Mouse (Mus musculus) kidney, embryonic 16.5 days (tissue): ENCODE data around the gene Hist1h4k. TPM values are rescaled to one million over a fixed set of nuclear protein-coding genes. Genes with fewer than 3 reads are reported as not detected.
"Not testable (repeated sequence)": the region's sequence is repeated elsewhere in the genome, so short reads cannot be mapped to it uniquely, and the experiment has no call there.

Experiments used
- ATAC-seq: fragments of 200-750 bp; cut with Nextera tagmentation; 2 replicates; pipeline ENCODE4 v1.8.0; 2017; ENCODE audit warnings: moderate TSS enrichment; ENCODE audit not compliant: low FRiP score, low TSS enrichment
- H3K27ac ChIP-seq: fragments of 300-500 bp; sonication (generic); 2 replicates; pipeline ENCODE4 v1.5.1; 2014; ENCODE audit warnings: low read length
- H3K27me3 ChIP-seq: fragments of 300-500 bp; sonication (generic); 2 replicates; pipeline ENCODE4 v1.6.1; 2014; ENCODE audit warnings: low read length, control low read depth, mixed read lengths; ENCODE audit not compliant: insufficient read depth
- H3K36me3 ChIP-seq: fragments of 300-500 bp; sonication (generic); 2 replicates; pipeline ENCODE4 v1.6.1; 2014; ENCODE audit warnings: low read length, control low read depth, mixed read lengths; ENCODE audit not compliant: insufficient read depth
- H3K4me1 ChIP-seq: fragments of 300-500 bp; sonication (generic); 2 replicates; pipeline ENCODE4 v1.6.1; 2014; ENCODE audit warnings: low read length, control low read depth, mixed read lengths; ENCODE audit not compliant: insufficient read depth
- H3K4me2 ChIP-seq: fragments of 300-500 bp; sonication (generic); replicated peaks from 2 replicates; pipeline ENCODE4 v1.6.1; 2014; ENCODE audit warnings: low read depth, low read length
- H3K4me3 ChIP-seq: fragments of 300-500 bp; sonication (generic); 2 replicates; pipeline ENCODE4 v1.5.1; 2014; ENCODE audit warnings: mild to moderate bottlenecking, low read length
- H3K9ac ChIP-seq: fragments of 300-500 bp; sonication (generic); replicated peaks from 2 replicates; pipeline ENCODE4 v1.6.1; 2014; ENCODE audit warnings: low read length
- H3K9me3 ChIP-seq: fragments of 300-500 bp; sonication (generic); 2 replicates; pipeline ENCODE4 v1.6.1; 2016; ENCODE audit warnings: low read length, control low read depth
- WGBS: fragments of 180-500 bp; shearing (Covaris S2); extraction: QIAGEN DNeasy Blood & Tissue Kit; methylation state at CpG from one replicate; pipeline ENCODE4 v1.1.7; 2014; 5-methylcytosine and 5-hydroxymethylcytosine counted together
- polyA plus RNA-seq: library from polyadenylated mRNA; unstranded; fragments of >200 nt; fragmentation: Nextera tagmentation; extraction: Ambion mirVana; gene quantifications from 2 replicates; pipeline ENCODE4 v1.2.1, GENCODE M21; 2015

Gene Hist1h4k
- polyA plus RNA-seq, 1 experiment from 2014 or later, result 5.9 TPM

GRCm38 (mm10) chr13:21784311-21784710 is 34.0 kb upstream of the Hist1h4k start:
- Histone ChIP-seq H3K36me3 (no peaks in the 10 kb centered on the region), H3K4me3 (no peak overlapping the region), H3K27ac (peak overlapping the region; percentile 91), H3K27me3 (no peaks in the 10 kb centered on the region), H3K9me3 (no peaks in the 10 kb centered on the region), H3K4me1 (peaks cover 45% of the 10 kb centered on the region), H3K4me2 (peak overlapping the region; percentile 51), H3K9ac (peak overlapping the region; percentile 63)
- 26% methylated on average over 6 of the region's 6 CpGs for WGBS
- no peak for ATAC-seq

- no peaks in the 10 kb centered on the region for H3K36me3 ChIP-seq
- H3K4me1 ChIP-seq, result peaks cover 43% of the 10 kb centered on the region
- no peak for ATAC-seq
- H3K9me3 ChIP-seq, result no peaks in the 10 kb centered on the region
- H3K27ac ChIP-seq, result peak overlapping the region; percentile 91
- peak overlapping the region; percentile 63 for H3K9ac ChIP-seq
- 1% methylated on average over 9 of the region's 9 CpGs for WGBS
- H3K27me3 ChIP-seq, result no peaks in the 10 kb centered on the region
- peak overlapping the region; percentile 50 for H3K4me3 ChIP-seq
- peak overlapping the region; percentile 51 for H3K4me2 ChIP-seq
Observed at GRCm38 (mm10) chr13:21783734-21784161, 33.4 kb upstream of the Hist1h4k start.

GRCm38 (mm10) chr13:21783255-21783617 is 32.9 kb upstream of the Hist1h4k start, which contains the start of gene Hist1h3i:
Gene Hist1h3i (minus strand): TSS chr13:21783370.
- no peaks in the 10 kb centered on the region for H3K36me3 ChIP-seq
- no peaks in the 10 kb centered on the region for H3K27me3 ChIP-seq
- H3K4me1 ChIP-seq, result peaks cover 45% of the 10 kb centered on the region
- H3K9me3 ChIP-seq, result no peaks in the 10 kb centered on the region
- ATAC-seq, result peak; percentile 66
- peak within 1 kb of the TSS; percentile 63 for H3K4me2 ChIP-seq
- H3K9ac ChIP-seq, result peak within 1 kb of the TSS; percentile 77
- 0% methylated on average over 13 of the region's 20 CpGs for WGBS
- H3K4me3 ChIP-seq, result peak within 1 kb of the TSS; percentile 50
- H3K27ac ChIP-seq, result peak within 1 kb of the TSS; percentile 94

- under 1% methylated on average over 14 of the region's 35 CpGs for WGBS
- Histone ChIP-seq H3K4me2 (peak overlapping the region; percentile 63), H3K4me1 (peaks cover 44% of the 10 kb centered on the region), H3K27ac (peak overlapping the region; percentile 94), H3K4me3 (peak overlapping the region; percentile 50), H3K9ac (peak overlapping the region; percentile 77)
- not testable (repeated sequence) for H3K36me3 ChIP-seq, H3K9me3 ChIP-seq, H3K27me3 ChIP-seq, ATAC-seq
Observed at GRCm38 (mm10) chr13:21782361-21783254, 32.3 kb upstream of the Hist1h4k start.

- 91% methylated on average over 1 of the region's 1 CpGs for WGBS
- no peak overlapping the region for H3K4me2 ChIP-seq
- no peaks in the 10 kb centered on the region for H3K27me3 ChIP-seq
- H3K9me3 ChIP-seq, result no peaks in the 10 kb centered on the region
- 0 out of 2 replicates have a peak overlapping the region, but pooled peaks have one; percentile 43 for H3K27ac ChIP-seq
- no peak overlapping the region for H3K9ac ChIP-seq
- ATAC-seq, result no peak
- no peak overlapping the region for H3K4me3 ChIP-seq
- peaks cover 44% of the 10 kb centered on the region for H3K4me1 ChIP-seq
- H3K36me3 ChIP-seq, result no peaks in the 10 kb centered on the region
Observed at GRCm38 (mm10) chr13:21781639-21782038, 31.3 kb upstream of the Hist1h4k start.

- Histone ChIP-seq H3K27ac (peak overlapping the region; percentile 98), H3K9ac (peak overlapping the region; percentile 94), H3K27me3 (no peaks in the 10 kb centered on the region), H3K4me3 (peak overlapping the region; percentile 69), H3K36me3 (no peaks in the 10 kb centered on the region), H3K4me1 (peaks cover 42% of the 10 kb centered on the region), H3K9me3 (no peaks in the 10 kb centered on the region), H3K4me2 (peak overlapping the region; percentile 73)
- no peak for ATAC-seq
- 48% methylated on average over 6 of the region's 6 CpGs for WGBS
Observed at GRCm38 (mm10) chr13:21781021-21781555, 30.8 kb upstream of the Hist1h4k start.

GRCm38 (mm10) chr13:21779767-21780731 is 29.7 kb upstream of the Hist1h4k start, which contains the start of gene Hist1h1b:
Gene Hist1h1b (minus strand): TSS chr13:21780625.
- no peaks in the 10 kb centered on the region for H3K36me3 ChIP-seq
- H3K4me3 ChIP-seq, result peak within 1 kb of the TSS; percentile 69
- under 1% methylated on average over 44 of the region's 44 CpGs for WGBS
- H3K27ac ChIP-seq, result peak within 1 kb of the TSS; percentile 98
- no peaks in the 10 kb centered on the region for H3K9me3 ChIP-seq
- peaks cover 36% of the 10 kb centered on the region for H3K4me1 ChIP-seq
- peak within 1 kb of the TSS; percentile 94 for H3K9ac ChIP-seq
- H3K4me2 ChIP-seq, result peak within 1 kb of the TSS; percentile 73
- H3K27me3 ChIP-seq, result no peaks in the 10 kb centered on the region
- ATAC-seq, result peak; percentile 67

GRCm38 (mm10) chr13:21778814-21779766 is 28.8 kb upstream of the Hist1h4k start:
- Histone ChIP-seq H3K27ac (peak overlapping the region; percentile 98), H3K9ac (peak overlapping the region; percentile 94), H3K9me3 (no peaks in the 10 kb centered on the region), H3K4me1 (peaks cover 30% of the 10 kb centered on the region), H3K36me3 (no peaks in the 10 kb centered on the region), H3K4me2 (peak overlapping the region; percentile 73), H3K4me3 (peak overlapping the region; percentile 69), H3K27me3 (no peaks in the 10 kb centered on the region)
- WGBS, result 4% methylated on average over 33 of the region's 33 CpGs
- ATAC-seq, result peak; percentile 87
